Mouse (Mus musculus) heart, postnatal 25 days (tissue): ENCODE data around the gene Nfe2. TPM values are rescaled to one million over a fixed set of nuclear protein-coding genes. Genes with fewer than 3 reads are reported as not detected.

ENCODE experiments used
- DNase-seq: peaks from one replicate; pipeline ENCODE4 v3.0.0; 2022; ENCODE audit warnings: low spot score
- intact Hi-C: fragments of 180-260 bp; cut with DNase I; formaldehyde crosslinking; loops from one replicate; pipeline ENCODE4 v1.15.1; 2025
- total RNA-seq, 2 experiments: library from RNA; stranded (reverse); gene quantifications; 2 replicates each; pipeline ENCODE4 v1.2.3; 2021

Gene Nfe2
- total RNA-seq, result under 1 TPM; 0.42 to 0.64 TPM

DNA sequence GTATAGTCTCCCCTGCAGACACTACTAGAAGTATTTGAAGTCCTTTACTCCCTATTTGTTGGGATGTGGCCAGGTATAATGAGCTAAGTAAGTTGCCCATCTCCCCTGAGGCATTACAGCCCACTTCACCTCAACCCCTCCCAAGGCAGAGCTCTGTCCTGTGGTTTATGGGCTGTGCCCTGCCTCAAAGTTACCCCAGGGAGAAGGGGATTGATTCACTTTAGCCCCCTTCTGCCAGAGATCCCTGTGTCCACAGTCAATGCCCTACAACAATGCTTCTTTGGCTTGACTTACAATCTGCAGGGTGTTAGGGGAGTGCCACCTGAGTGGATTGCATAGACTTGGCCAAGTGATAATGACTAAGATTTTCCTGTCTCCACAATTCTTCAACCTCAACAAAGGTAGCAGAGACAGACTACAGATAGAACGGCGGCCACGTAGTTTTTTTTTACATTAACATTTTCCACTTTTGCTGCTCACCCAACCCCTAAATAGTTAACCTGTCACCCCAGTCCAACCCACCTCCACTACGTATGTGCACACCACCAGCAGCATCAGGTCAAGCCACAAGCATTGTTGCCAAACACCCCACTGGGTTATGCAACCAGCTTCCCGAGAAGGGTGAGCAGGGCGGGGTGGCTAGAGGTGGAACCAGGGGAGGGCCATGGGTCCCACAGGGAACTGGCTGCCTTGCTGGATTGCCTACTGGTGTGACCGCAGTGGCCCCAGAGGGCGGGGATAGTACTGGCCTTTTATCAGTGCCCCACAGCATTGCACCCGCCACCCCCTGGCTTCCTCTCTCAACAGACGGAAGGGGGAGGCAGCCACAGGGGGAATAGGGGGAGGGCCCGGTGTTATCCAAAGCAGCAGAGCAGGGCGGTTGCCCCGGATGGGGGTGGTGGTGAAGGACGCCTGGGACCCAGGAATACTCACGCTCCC lies at the start of gene Nfe2:
TSS of gene Nfe2 (minus strand) at position 614 of the 939 bp plus-strand sequence.
- peak; percentile 75 for DNase-seq
- intact Hi-C loops, result loop anchor here (10.0 kb wide), 1 partner anchor 47 kb away; no protein-coding TSS in a partner anchor

GRCm38 (mm10) chr15:103307125-103307524 lies 48.9 kb upstream of the Nfe2 start:
- intact Hi-C loops, result loop anchor here (2.0 to 10.0 kb wide), 3 partner anchors 22 to 105 kb away; partner anchors contain the start of gene Nfe2
- DNase-seq, result peak; percentile 80

GRCm38 (mm10) chr15:103305792-103306645 lies 47.8 kb upstream of the Nfe2 start:
- intact Hi-C loops, result loop anchor here (1.0 to 10.0 kb wide), 4 partner anchors 21 to 123 kb away; partner anchors contain the start of gene Nfe2
- no peak for DNase-seq

- peak; percentile 94 for DNase-seq
- intact Hi-C loops, result loop anchor here (5.0 to 10.0 kb wide), 2 partner anchors 50 to 103 kb away; partner anchors contain the start of gene Nfe2
These were observed 47.0 kb upstream of the Nfe2 start for GRCm38 (mm10) chr15:103305070-103305678.

DNA sequence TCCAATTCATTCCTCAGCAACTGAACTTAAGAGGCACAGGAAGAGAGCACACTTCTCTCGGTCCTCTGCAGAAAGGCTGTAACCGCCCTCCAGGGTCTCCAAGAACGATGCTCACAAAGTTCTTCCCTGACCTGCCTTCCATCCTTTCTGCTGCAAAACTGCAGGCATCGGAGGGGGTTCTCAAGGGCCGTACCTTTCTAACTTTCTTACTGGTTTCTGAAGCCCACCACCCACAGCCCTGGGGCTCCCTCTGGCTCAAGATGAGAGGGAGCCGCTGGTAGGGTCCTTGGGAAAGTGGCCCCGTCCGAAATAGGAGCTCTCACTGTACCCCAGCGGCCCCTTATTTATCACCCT lies 46.4 kb upstream of the Nfe2 start:
- intact Hi-C loops, result loop anchor here (10.0 kb wide), 1 partner anchor 50 kb away; the partner anchor contains the start of gene Nfe2
- no peak for DNase-seq

- intact Hi-C loops, result loop anchor here (10.0 kb wide), 1 partner anchor 49 kb away; the partner anchor contains the start of gene Nfe2
- no peak for DNase-seq
These were observed 45.9 kb upstream of the Nfe2 start for GRCm38 (mm10) chr15:103303916-103304615.

GRCm38 (mm10) chr15:103302341-103303021 lies 44.3 kb upstream of the Nfe2 start:
- no peak for DNase-seq
- intact Hi-C loops, result loop anchor here (10.0 kb wide), 1 partner anchor 48 kb away; the partner anchor contains the start of gene Nfe2

DNA sequence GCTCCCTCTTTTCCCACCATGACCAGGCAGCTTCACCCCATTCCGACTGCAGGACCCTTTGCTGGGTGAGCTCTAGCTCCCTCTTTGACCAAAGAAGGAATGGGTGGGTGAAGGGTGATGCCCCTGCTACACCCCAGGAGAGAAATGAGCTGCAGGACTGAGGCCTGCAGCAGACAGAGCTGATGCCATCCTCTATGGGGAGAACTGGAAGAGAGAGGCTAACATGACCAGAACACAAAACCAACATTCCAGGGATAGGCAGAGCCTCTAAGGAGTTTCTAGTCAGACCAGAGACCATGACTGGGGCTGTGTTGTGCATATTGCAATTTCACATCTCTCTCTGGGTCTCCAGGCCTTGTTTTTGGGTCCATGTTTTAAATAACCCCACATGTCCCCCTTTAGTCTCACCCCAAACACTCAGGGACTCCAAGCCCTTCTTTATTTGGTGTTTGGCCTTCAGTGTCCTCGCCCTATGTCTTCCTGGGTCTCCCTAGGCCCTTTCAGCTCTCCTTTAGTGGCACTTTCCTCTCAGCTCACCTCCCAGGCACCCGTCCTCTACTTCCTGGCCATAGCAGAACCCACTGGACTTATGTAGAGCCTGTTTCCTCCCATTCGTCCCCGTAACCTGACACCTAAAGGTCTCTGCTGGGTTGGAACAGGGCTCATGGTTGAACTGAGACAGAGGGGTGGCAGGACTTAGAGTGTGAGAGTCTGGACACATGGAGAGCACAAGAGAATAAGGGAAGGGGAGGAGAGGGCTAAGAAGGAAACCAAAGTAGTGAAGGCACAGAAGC lies 43.5 kb upstream of the Nfe2 start:
- no peak for DNase-seq
- intact Hi-C loops, result loop anchor here (10.0 kb wide), 1 partner anchor 47 kb away; the partner anchor contains the start of gene Nfe2

DNA sequence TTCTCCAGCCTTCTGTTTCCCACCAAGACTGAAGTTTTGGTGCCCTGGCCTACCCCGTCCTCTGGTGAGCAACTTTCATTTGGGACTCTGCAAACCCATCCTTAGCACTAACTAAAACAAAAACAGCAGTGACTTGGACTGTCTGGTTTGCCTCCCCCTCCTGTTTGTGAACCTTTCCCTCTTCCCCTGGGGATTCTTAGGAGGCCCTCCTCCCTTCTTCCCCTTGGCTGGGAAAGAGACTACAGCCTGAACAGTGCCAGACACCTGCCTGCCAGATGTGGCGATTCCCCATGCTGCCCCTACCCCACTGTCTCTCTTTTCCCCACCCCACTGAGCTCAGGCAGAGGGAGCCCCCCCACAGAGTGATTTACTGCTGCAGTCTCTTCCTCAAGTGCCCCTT lies 42.8 kb upstream of the Nfe2 start:
- DNase-seq, result no peak

DNA sequence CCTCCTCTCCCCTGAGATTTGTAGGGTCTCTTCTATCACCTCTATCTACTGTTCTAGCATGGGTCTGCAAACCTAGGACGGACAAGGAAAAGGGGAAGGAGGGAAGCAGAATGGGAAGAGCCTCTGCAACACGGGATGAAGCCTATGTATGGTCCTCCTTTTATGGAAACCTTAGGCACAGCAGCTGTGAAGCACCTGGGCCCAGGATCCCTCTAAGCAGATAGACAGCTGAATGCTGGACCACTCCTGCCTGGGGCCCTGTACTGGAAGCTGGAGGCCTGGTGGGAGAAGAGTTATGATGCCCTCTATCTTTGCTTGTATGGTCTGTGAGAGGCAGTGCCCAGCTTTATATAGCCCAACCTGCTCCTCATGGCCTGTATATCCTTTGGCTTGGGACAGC lies 42.4 kb upstream of the Nfe2 start:
- intact Hi-C loops, result loop anchor here (10.0 kb wide), 1 partner anchor 46 kb away; the partner anchor contains the start of gene Nfe2

More for the DNA sequence above, 42.8 kb upstream of the Nfe2 start:
- intact Hi-C loops, result loop anchor here (10.0 kb wide), 1 partner anchor 46 kb away; the partner anchor contains the start of gene Nfe2

DNA sequence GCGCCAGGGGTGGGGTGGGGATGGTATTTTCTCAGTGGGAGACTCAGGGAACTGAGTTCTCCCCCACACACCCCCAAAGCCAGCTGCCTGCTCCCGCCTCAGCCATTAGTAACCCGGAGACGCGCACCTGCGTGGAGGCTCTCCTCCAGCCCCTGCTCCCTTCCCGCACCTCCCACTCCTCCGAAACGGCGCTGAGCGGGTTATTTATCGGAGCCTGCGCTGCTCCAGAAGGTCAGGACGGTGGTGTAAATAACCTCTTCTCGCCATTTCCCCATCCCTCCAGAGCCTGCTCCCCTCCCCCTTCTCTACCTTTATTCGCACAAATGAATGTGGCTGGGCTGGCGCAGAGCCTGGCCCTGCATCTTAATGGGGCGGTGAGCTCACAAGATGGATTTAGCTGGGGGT lies 41.9 kb upstream of the Nfe2 start:
- intact Hi-C loops, result loop anchor here (10.0 kb wide), 1 partner anchor 45 kb away; the partner anchor contains the start of gene Nfe2
- no peak for DNase-seq

More for the DNA sequence above, 42.4 kb upstream of the Nfe2 start:
- no peak for DNase-seq

- no peak for DNase-seq
- intact Hi-C loops, result loop anchor here (10.0 kb wide), 1 partner anchor 45 kb away; the partner anchor contains the start of gene Nfe2
These were observed 41.4 kb upstream of the Nfe2 start for GRCm38 (mm10) chr15:103299644-103300043.

DNA sequence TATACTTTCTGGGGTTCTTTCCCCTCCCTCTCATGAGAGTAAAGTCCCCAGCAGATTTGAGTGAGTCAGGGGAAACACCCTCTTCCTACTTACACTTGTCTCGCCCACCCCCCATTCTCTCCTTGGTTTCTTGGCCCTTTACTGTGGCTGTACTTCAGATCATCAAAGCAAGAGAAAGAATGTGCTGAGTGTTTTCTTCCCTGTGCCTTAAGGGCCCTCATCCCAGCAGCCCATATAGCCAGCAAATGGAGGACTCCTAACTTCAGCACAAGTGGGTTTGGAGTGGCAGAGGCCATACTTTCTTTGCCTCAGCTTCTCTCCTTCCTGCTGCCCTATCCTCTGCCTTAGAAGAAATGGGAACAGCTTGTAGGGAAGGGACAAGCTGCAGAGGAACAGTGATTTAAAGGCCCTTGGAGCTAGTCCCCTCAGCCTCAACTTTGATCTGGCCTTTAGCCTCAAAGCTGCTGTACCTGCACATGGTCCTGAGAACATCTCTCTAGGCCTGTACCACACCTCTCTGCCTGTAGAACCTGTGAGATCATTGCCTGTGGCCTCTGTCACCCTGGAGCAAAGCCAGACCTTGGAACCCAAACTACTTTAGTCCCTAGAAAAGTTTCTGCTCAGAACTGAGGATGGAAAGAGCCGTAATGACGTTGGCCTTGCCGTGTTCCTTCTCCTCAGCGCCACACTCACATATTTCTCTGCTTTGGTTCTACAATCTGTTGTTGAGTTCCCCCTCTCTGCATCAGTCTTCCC lies 40.8 kb upstream of the Nfe2 start:
- intact Hi-C loops, result no loop called here

GRCm38 (mm10) chr15:103298026-103298425 lies 39.8 kb upstream of the Nfe2 start:
- intact Hi-C loops, result no loop called here
- DNase-seq, result no peak

More for the DNA sequence above, 40.8 kb upstream of the Nfe2 start:
- DNase-seq, result no peak

GRCm38 (mm10) chr15:103297313-103297712 lies 39.1 kb upstream of the Nfe2 start:
- intact Hi-C loops, result no loop called here

DNA sequence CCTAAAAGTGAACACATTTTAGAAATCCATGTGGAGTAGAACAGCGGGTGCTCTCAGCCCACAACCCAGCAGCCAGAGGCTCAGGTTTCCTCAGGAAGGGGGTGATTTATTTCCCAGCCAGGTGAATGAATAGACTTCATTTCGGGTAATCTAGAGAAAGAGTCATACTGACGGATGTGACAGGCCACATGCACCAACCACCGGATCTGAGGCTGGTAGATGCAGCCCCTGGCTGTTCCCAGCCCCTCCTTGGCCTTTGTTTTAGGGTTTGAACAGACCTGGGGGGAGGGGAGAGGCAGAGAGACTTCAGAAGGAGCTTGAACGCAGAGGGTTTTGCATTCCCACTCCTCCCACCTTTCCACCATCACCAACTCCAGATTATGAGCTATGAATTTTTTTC lies 37.6 kb upstream of the Nfe2 start:
- DNase-seq, result no peak
- intact Hi-C loops, result no loop called here

More at GRCm38 (mm10) chr15:103297313-103297712, 39.1 kb upstream of the Nfe2 start:
- DNase-seq, result no peak

DNA sequence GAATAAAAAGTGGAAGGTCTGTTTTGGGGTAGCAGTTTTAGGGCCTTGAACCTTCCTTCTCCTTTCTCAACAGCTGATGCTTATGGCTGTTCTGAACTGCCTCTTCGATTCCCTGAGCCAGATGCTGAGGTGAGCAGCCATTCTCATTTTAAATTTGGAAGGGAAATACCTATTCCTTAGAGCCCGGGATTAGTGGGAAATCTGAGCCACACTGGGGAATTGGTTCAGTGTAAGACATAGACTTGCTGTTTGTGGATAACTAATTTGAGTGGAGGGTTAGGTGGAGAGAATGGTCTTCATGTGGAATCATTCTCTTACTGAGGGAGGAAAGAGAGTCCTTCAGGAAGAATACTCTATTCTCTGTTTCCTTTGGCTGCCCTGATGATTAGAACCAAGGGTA lies 36.4 kb upstream of the Nfe2 start:
- intact Hi-C loops, result no loop called here
- no peak for DNase-seq
